Mouse (Mus musculus): ENCODE measurements around the gene Ptp4a2. TPM values are rescaled to one million over a fixed set of nuclear protein-coding genes. Genes with fewer than 3 reads are reported as not detected.

The Ptp4a2 gene
- total RNA-seq (2023) = 100 to 1,000 TPM; 150 to 170 TPM

GRCm38 (mm10) chr4:129810798-129811604 lies at the start of gene Ptp4a2:
Gene Ptp4a2 (plus strand): TSS chr4:129811219.

Other genes starting within 250 kb of the Ptp4a2 start
- 1 to 10 TPM; 1.3 TPM for gene Lck, start 237.6 kb upstream of the Ptp4a2 start, total RNA-seq (2023)
- gene Fam167b, start 232.7 kb upstream of the Ptp4a2 start, total RNA-seq (2023) = not detected
- 10 to 100 TPM; 76.4 to 85.4 TPM for gene Eif3i, start 210.6 kb upstream of the Ptp4a2 start, total RNA-seq (2023)
- 10 to 100 TPM; 78.3 to 78.5 TPM for gene Tmem234, start 210.6 kb upstream of the Ptp4a2 start, total RNA-seq (2023)
- gene Dcdc2b, start 197.0 kb upstream of the Ptp4a2 start, total RNA-seq (2023) = not detected
- 10 to 100 TPM in 1 of 2 experiments, 1 to 10 TPM in 1; 7.5 to 13.6 TPM for gene Iqcc, start 192.1 kb upstream of the Ptp4a2 start, total RNA-seq (2023)
- gene Ccdc28b, start 187.3 kb upstream of the Ptp4a2 start, total RNA-seq (2023) = 10 to 100 TPM; 36.0 to 41.1 TPM
- gene Txlna, start 170.2 kb upstream of the Ptp4a2 start, total RNA-seq (2023) = 10 to 100 TPM; 35.2 to 37.9 TPM
- gene Kpna6, start 138.5 kb upstream of the Ptp4a2 start, total RNA-seq (2023) = 10 to 100 TPM; 24.2 to 25.3 TPM
- gene Tmem39b, start 114.4 kb upstream of the Ptp4a2 start, total RNA-seq (2023) = 1 to 10 TPM; 8.2 to 8.7 TPM
- gene Khdrbs1, start 68.9 kb upstream of the Ptp4a2 start, total RNA-seq (2023) = 10 to 100 TPM; 73.2 to 73.4 TPM
- under 1 TPM; 0.31 to 0.38 TPM for gene Spocd1, start 118.0 kb downstream of the Ptp4a2 start, total RNA-seq (2023)
- not detected for gene Adgrb2, start 173.7 kb downstream of the Ptp4a2 start, total RNA-seq (2023)
- under 1 TPM in 1 of 2 experiments, not detected in 1; 0.31 TPM for gene Col16a1, start 236.6 kb downstream of the Ptp4a2 start, total RNA-seq (2023)